Mouse (Mus musculus) forebrain, embryonic 12.5 days (tissue): ENCODE measurements around the gene Pot1a. TPM values are rescaled to one million over a fixed set of nuclear protein-coding genes. Genes with fewer than 3 reads are reported as not detected.

ENCODE experiments used
- ATAC-seq: fragments of 200-750 bp; cut with Nextera tagmentation; 2 replicates; pipeline ENCODE4 v1.8.0; 2017; ENCODE audit warnings: moderate TSS enrichment; ENCODE audit not compliant: low FRiP score
- H3K27ac ChIP-seq: fragments of 300-500 bp; sonication (generic); 2 replicates; pipeline ENCODE4 v1.5.1; 2016; ENCODE audit warnings: mild to moderate bottlenecking
- H3K27me3 ChIP-seq: fragments of 300-500 bp; sonication (generic); 2 replicates; pipeline ENCODE4 v1.6.1; 2016; ENCODE audit warnings: mild to moderate bottlenecking
- H3K36me3 ChIP-seq: fragments of 300-500 bp; sonication (generic); replicated peaks from 2 replicates; pipeline ENCODE4 v1.6.1; 2016; ENCODE audit warnings: mild to moderate bottlenecking
- H3K4me1 ChIP-seq: fragments of 300-500 bp; sonication (generic); 2 replicates; pipeline ENCODE4 v1.6.1; 2016
- H3K4me2 ChIP-seq: fragments of 300-500 bp; sonication (generic); 2 replicates; pipeline ENCODE4 v1.6.1; 2016; ENCODE audit warnings: mild to moderate bottlenecking, moderate library complexity
- H3K4me3 ChIP-seq: fragments of 300-500 bp; sonication (generic); replicated peaks from 2 replicates; pipeline ENCODE4 v1.5.1; 2016; ENCODE audit warnings: mild to moderate bottlenecking
- H3K9ac ChIP-seq: fragments of 300-500 bp; sonication (generic); 2 replicates; pipeline ENCODE4 v1.6.1; 2016; ENCODE audit warnings: mild to moderate bottlenecking
- H3K9me3 ChIP-seq: fragments of 300-500 bp; sonication (generic); 2 replicates; pipeline ENCODE4 v1.6.1; 2016
- WGBS: fragments of 180-500 bp; shearing (Covaris S2); methylation state at CpG from one replicate; pipeline ENCODE4 v1.1.7; 2016; 5-methylcytosine and 5-hydroxymethylcytosine counted together
- polyA plus RNA-seq: library from polyadenylated mRNA; unstranded; fragments of >200 nt; fragmentation: Nextera tagmentation; extraction: Ambion mirVana; gene quantifications from 2 replicates; pipeline ENCODE4 v1.2.1, GENCODE M21; 2016

The Pot1a gene
- polyA plus RNA-seq, result 40.6 and 46.5 TPM in 2 replicates

DNA sequence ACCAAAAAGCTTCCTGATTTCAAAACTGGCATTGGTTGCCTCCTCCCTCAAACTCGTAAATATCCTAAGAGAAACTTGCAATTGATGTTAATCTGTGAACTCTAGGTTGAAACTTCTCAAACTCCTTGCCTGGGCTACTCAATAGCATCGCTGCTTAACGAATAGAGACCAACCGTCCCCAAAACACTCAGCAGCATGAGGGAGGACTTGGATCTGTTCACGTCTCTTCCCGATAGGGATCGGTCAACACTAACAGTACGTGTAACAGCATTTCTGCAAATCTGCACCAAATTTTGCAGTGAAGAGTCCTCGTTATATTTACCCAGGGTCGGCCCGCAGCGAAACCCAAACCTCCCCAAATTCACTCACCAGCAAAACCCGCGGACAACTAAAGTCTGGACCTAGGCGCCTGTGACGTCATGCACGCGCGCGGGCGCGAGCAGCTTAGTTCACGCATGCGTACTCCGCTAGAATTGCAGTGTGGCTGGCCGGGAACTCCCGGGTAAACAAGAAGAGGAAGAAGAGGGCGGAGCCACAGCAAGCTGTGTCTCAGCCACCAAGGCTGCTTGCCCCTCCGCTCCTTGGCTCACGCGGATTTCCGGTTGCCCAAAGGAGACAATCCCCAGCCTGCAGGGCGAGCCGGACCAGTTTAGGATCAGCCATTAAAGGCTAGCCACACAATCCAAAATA, at the start of gene Pot1a:
Gene Pot1a (minus strand): TSS at position 441 of the 690 bp plus-strand sequence.
- peak; percentile 99 for ATAC-seq
- H3K27ac ChIP-seq, result peak within 1 kb of the TSS; percentile 83
- no peaks in the 10 kb centered on the region for H3K27me3 ChIP-seq
- peak within 1 kb of the TSS; percentile 58 for H3K4me2 ChIP-seq
- peaks cover 5% of the 10 kb centered on the region for H3K36me3 ChIP-seq
- H3K4me1 ChIP-seq, result peaks cover 8% of the 10 kb centered on the region
- WGBS, result under 1% methylated on average over 34 of the region's 34 CpGs
- H3K9ac ChIP-seq, result peak within 1 kb of the TSS; percentile 64
- no peaks in the 10 kb centered on the region for H3K9me3 ChIP-seq
- peak within 1 kb of the TSS; percentile 57 for H3K4me3 ChIP-seq

DNA sequence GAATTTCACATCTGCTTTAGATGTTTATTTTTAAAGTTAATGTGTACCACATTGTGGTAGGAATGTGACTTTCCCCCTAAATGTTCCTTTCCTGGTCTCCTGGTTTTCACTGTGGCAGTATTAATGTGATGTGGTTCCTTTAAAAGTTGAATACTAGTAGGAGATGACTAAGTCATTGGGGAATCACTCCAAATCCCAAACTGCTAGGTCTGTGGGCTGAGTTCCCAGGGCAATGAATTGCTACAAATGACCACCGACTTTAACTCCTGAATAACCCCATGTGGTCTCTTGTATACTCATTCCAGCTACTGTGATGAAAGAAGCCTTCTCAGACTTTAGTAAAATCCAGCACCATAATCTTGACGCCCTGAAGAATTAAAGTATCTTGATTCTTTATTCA, 27.2 kb upstream of the Pot1a start:
- Histone ChIP-seq H3K27ac (no peak overlapping the region), H3K36me3 (no peaks in the 10 kb centered on the region), H3K4me2 (no peak overlapping the region), H3K27me3 (no peaks in the 10 kb centered on the region), H3K4me3 (no peak overlapping the region), H3K9ac (no peak overlapping the region), H3K4me1 (no peaks in the 10 kb centered on the region), H3K9me3 (no peaks in the 10 kb centered on the region)
- WGBS, result 28% methylated on average over 2 of the region's 2 CpGs
- no peak for ATAC-seq

DNA sequence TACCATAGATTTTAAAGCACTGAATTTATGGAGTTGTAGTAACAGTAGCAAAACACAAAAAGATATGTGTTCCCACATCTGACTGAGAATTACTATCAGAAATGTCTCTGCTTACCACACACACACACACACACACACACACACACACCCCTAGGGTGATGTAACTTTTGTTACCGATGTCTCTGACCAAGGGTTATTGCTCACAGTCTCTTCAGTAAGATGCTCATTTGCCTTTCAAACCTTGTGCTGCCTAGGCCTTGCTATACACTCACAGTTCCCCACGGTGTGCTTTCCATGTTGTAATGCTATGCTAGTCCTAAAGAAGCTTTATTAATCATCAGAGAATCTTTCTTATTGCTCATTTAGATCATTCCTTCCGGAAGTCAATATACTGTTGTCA, 3.0 kb downstream of the Pot1a start:
- ATAC-seq, result no peak
- 96% methylated on average over 3 of the region's 3 CpGs for WGBS
- peaks cover 11% of the 10 kb centered on the region for H3K36me3 ChIP-seq
- no peak overlapping the region for H3K4me2 ChIP-seq
- no peak overlapping the region for H3K27ac ChIP-seq
- H3K9me3 ChIP-seq, result no peaks in the 10 kb centered on the region
- no peak overlapping the region for H3K4me3 ChIP-seq
- peaks cover 8% of the 10 kb centered on the region for H3K4me1 ChIP-seq
- H3K27me3 ChIP-seq, result no peaks in the 10 kb centered on the region
- no peak overlapping the region for H3K9ac ChIP-seq

DNA sequence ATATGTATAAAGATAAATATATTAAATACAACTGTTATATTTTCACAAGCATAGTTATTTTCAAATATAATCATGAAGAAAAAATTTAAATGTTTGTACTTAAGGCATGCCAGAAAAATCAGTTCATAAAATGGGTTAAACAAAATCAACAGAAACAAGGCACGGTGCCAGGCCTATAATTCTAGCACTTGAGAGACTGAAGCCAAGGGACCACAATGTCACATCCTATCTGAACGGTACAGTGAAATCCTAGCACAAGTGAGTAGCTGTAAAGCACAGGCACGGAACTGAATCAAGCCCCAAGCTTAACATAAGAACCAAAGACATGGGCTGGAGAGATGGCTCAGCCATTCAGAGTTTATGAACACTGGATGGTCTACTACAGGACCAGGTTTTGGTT, 6.8 kb downstream of the Pot1a start:
- Histone ChIP-seq H3K4me1 (peaks cover 3% of the 10 kb centered on the region), H3K9ac (no peak overlapping the region), H3K27me3 (no peaks in the 10 kb centered on the region), H3K9me3 (no peaks in the 10 kb centered on the region), H3K27ac (no peak overlapping the region), H3K4me2 (no peak overlapping the region), H3K36me3 (peaks cover 18% of the 10 kb centered on the region), H3K4me3 (no peak overlapping the region)
- ATAC-seq, result no peak
- WGBS, result 96% methylated on average over 3 of the region's 3 CpGs

DNA sequence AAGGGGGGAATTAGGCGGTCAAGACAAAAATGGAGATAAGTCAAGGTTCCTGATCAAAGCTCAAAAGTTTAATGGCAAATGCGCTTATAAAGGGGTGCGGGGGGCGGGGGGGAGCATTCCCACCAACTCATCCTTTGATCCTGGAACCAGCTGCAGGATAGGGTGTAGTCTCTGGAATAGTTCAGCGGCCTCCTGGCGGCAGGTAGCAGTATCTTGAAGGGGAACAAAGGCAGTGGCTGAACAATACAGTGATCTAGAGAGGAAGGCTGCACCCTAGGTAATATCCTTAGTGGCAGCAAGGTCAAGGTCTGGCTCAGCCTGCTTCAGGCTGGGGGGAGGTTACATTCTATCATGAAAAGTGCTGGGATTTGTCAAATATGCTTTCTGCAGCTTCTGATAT, 7.8 kb downstream of the Pot1a start:
- Histone ChIP-seq H3K27ac (no peak overlapping the region), H3K27me3 (no peaks in the 10 kb centered on the region), H3K9ac (no peak overlapping the region), H3K4me3 (no peak overlapping the region), H3K9me3 (no peaks in the 10 kb centered on the region), H3K4me1 (no peaks in the 10 kb centered on the region), H3K4me2 (no peak overlapping the region), H3K36me3 (peaks cover 23% of the 10 kb centered on the region)
- ATAC-seq, result no peak
- 89% methylated on average over 6 of the region's 6 CpGs for WGBS

DNA sequence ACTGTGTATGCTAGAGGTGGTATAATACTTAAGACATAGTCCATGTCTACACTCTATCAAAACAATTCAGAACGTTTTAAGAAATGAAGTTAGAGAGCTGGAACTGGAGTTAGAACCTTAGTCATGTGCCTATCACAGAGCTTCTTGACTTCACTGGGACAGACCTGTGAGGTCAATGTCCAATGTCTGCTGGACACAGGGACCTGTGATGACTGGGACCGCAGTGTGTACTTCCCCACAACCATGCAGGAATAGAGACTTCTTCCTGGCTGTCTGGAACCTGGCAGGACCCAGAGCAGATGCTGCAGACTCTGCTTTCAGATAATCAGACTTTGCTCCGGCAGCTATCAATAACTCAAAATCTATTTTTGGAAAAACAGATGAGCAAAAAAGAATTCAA, 40.8 kb downstream of the Pot1a start:
- ATAC-seq, result no peak
- Histone ChIP-seq H3K27me3 (no peaks in the 10 kb centered on the region), H3K4me1 (no peaks in the 10 kb centered on the region), H3K27ac (no peak overlapping the region), H3K4me2 (no peak overlapping the region), H3K9ac (no peak overlapping the region), H3K36me3 (peaks cover 21% of the 10 kb centered on the region), H3K9me3 (no peaks in the 10 kb centered on the region), H3K4me3 (no peak overlapping the region)
- WGBS, result 94% methylated on average over 3 of the region's 3 CpGs

DNA sequence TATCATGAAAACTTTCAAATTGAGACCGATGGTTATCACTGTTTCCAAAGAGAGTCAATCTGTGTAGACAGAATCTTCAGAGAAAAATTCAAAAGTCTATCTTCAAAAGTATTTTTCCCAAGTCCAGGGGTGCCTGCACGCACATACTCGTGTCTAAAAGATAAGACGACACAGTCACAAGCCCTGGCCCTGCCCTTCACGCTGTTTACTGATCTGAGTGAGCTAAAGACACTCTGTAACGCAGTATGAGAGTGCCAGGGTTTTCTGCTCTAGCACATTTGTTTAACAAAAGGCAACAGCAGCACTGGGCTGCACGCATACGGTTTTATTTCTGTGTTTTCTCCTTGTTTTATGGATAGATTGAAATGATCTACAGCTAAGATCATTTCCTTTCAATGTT, 41.5 kb downstream of the Pot1a start:
- Histone ChIP-seq H3K27ac (no peak overlapping the region), H3K9me3 (no peaks in the 10 kb centered on the region)
- no peak for ATAC-seq

DNA sequence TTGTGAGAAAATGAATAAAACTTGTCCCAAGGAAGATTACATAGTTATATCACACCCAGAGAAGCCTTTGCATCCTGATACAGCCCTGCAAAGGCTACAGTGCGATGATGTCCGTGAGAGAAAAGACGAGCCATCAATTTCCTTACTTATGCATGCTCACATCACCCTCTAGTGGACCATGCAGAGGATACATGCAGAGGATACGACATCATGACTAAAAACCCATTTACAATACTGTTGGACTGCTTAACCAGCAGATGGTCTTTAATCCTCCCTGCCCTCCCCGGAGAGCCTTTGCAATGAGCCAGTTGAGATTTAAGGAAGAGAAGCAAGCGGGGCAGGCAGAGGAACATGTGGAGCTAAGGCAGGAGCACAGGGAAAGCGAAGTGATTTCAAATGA, 42.0 kb downstream of the Pot1a start:
- peak; percentile 85 for ATAC-seq
- H3K9ac ChIP-seq, result no peak overlapping the region
- no peaks in the 10 kb centered on the region for H3K4me1 ChIP-seq
- no peaks in the 10 kb centered on the region for H3K27me3 ChIP-seq
- WGBS, result 57% methylated on average over 7 of the region's 7 CpGs
- no peak overlapping the region for H3K4me2 ChIP-seq
- no peak overlapping the region for H3K27ac ChIP-seq
- H3K9me3 ChIP-seq, result no peaks in the 10 kb centered on the region
- H3K4me3 ChIP-seq, result no peak overlapping the region
- peaks cover 30% of the 10 kb centered on the region for H3K36me3 ChIP-seq

More for the DNA sequence above, 41.5 kb downstream of the Pot1a start:
- Histone ChIP-seq H3K9ac (no peak overlapping the region), H3K4me1 (no peaks in the 10 kb centered on the region), H3K4me3 (no peak overlapping the region), H3K27me3 (no peaks in the 10 kb centered on the region), H3K36me3 (peaks cover 25% of the 10 kb centered on the region), H3K4me2 (no peak overlapping the region)
- 89% methylated on average over 8 of the region's 8 CpGs for WGBS

DNA sequence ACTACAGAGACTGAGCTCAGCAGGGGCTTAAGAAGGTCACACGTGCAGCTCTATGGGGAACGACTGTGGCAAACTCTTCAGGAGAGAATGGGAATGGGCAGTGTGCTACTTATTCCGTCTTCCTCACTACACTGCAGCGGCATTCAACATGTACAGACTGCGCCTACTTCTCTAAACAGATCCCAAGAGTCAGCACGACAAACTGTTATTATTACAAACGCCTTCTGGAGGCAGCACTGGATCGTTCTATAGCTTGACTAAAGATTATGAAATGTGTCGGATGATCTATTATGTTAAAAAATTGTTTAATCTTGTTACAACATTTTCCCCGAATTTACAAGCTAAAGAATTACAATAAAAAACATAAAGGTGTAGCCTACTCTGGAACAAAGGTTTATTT, 42.8 kb downstream of the Pot1a start:
- Histone ChIP-seq H3K9ac (no peak overlapping the region), H3K4me2 (no peak overlapping the region), H3K9me3 (no peaks in the 10 kb centered on the region), H3K36me3 (peaks cover 33% of the 10 kb centered on the region), H3K4me1 (no peaks in the 10 kb centered on the region), H3K4me3 (no peak overlapping the region), H3K27ac (no peak overlapping the region), H3K27me3 (no peaks in the 10 kb centered on the region)
- ATAC-seq, result no peak
- 87% methylated on average over 10 of the region's 10 CpGs for WGBS

DNA sequence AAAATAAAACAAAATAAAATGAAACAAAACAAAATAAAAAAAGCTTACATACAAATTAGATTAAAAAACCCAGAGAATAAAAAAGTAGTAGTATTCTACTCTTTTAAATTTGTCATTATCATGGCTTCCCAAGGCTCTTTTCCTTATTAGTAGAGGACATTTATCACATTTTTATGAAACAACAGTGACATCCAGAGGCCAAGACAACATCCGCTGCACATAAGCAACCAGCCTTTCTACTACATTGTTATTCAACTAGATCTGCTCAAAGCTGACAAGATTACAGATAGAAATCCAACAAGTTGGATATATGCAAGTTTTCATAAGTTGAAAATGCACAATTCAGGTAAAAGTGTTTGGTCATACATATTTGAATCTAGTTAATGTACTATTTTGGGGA, 56.4 kb downstream of the Pot1a start:
- Histone ChIP-seq H3K9ac (no peak overlapping the region), H3K27ac (no peak overlapping the region), H3K4me1 (no peaks in the 10 kb centered on the region), H3K27me3 (no peaks in the 10 kb centered on the region), H3K9me3 (no peaks in the 10 kb centered on the region), H3K36me3 (peaks cover 23% of the 10 kb centered on the region), H3K4me3 (no peak overlapping the region), H3K4me2 (no peak overlapping the region)
- WGBS, result 93% methylated on average over 1 of the region's 1 CpGs
- no peak for ATAC-seq

DNA sequence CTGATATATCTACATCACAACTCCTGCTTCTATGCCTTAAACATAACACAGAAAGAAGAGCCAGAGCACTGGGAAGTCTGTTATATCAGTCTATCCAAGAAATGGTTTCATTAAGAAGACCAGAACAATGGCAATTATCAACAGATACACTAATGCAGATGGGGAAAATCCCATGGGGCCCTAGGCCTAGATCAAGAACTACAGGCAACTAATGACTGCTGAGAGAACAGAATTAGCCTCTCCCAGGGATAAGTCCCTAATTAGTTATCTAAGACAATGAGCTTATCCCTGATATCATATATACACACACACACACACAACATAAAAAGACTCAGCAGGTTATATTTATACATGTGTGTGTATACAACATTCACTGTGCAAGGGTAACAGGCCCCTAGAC, 72.5 kb downstream of the Pot1a start:
- Histone ChIP-seq H3K9me3 (no peaks in the 10 kb centered on the region), H3K36me3 (peaks cover under 1% of the 10 kb centered on the region; the same call in 1 of the 2 replicates), H3K4me3 (no peak overlapping the region), H3K9ac (no peak overlapping the region), H3K27me3 (no peaks in the 10 kb centered on the region), H3K4me2 (no peak overlapping the region), H3K27ac (no peak overlapping the region), H3K4me1 (no peaks in the 10 kb centered on the region)
- no peak for ATAC-seq

DNA sequence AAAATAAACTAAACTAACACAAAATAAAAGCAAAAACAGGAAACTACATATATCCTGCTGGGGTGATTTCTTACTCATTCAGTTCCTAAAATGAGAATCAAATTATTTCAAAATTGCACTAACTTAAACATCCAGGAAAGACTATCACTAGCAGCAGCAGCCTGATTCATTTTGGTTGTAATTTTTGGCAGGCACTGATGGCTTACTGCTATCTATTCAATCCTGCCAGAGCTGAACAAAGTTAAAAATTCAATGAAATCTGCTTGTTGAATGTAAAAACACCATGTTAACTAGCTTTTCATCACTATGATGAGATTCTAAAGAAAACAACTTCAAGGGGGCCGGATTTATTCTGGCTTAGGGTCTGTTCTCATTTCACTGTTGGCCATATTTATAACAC, 82.5 kb downstream of the Pot1a start:
- H3K27ac ChIP-seq, result no peak overlapping the region
- WGBS, result 91% methylated on average over 1 of the region's 1 CpGs
- H3K9ac ChIP-seq, result no peak overlapping the region
- H3K36me3 ChIP-seq, result no peaks in the 10 kb centered on the region
- no peak for ATAC-seq
- H3K4me2 ChIP-seq, result no peak overlapping the region
- no peak overlapping the region for H3K4me3 ChIP-seq
- no peaks in the 10 kb centered on the region for H3K4me1 ChIP-seq
- H3K27me3 ChIP-seq, result no peaks in the 10 kb centered on the region
- H3K9me3 ChIP-seq, result no peaks in the 10 kb centered on the region

DNA sequence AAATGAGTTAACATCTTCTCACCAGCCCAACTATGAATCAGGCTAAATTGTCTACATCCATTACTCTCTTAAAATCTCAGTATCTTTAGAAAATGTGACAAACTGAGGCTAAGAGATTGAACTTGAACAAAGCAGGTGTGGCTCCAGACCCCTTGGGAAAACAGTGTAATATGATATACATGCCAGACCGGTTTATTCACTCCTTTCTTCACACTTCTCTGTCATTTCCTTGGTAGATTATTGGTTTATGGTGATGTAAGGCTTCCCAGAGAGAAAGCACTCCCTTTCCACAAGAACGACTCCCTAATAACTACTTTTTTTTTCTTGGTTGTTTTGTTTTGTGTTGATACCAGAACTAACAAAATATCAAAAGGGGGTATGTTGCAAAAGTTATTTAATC, 98.4 kb downstream of the Pot1a start:
- Histone ChIP-seq H3K36me3 (no peaks in the 10 kb centered on the region), H3K4me2 (no peak overlapping the region), H3K4me1 (no peaks in the 10 kb centered on the region), H3K9me3 (no peaks in the 10 kb centered on the region), H3K27me3 (no peaks in the 10 kb centered on the region), H3K27ac (no peak overlapping the region), H3K4me3 (no peak overlapping the region), H3K9ac (no peak overlapping the region)
- WGBS, result 44% methylated on average over 2 of the region's 2 CpGs
- ATAC-seq, result no peak
